Comparison of ENCODE assay signal across 8 mouse cellular contexts in genomic region chr13:47942368-47942787, GRCm38 (mm10).
DNase-seq lines count a peak whose midpoint lies in the region; ATAC-seq lines count a peak whose summit lies in the region.
"Had no signal": no experiment of that assay in that cellular context is flagged by ENCODE, and none has a peak within 500 bp of the region (broad histone marks: within the 10 kb centered on the region; RNA-seq: fewer than 3 reads in every experiment).

No protein-coding gene starts in this region.

- 0 out of 2 replicates have a peak, but pooled peaks cover 4% of the 10 kb centered on the region for H3K4me1 ChIP-seq in embryonic facial prominence, embryonic 12.5 days
- 0 out of 2 replicates have a peak, but pooled peaks cover 2% of the 10 kb centered on the region for H3K4me1 ChIP-seq in heart, embryonic 16.5 days (ENCODE audit: control insufficient read depth, insufficient read depth, low read length)
- 0 out of 2 replicates have a peak, but pooled peaks cover 4% of the 10 kb centered on the region for H3K4me1 ChIP-seq in stomach, embryonic 15.5 days
- H3K4me1 ChIP-seq: megakaryocyte, embryonic 14.5 days had no signal

- DNase-seq in kidney, postnatal 4 days = peak; percentile 10 to 17
- no peak for DNase-seq in kidney, postnatal 25 days
- DNase-seq in lung, postnatal 10 days = peak; percentile 33
- no peak for DNase-seq in spleen, adult 18-20 months

- no peak overlapping the region for H3K9ac ChIP-seq in embryonic facial prominence, embryonic 12.5 days
- no peak overlapping the region for H3K9ac ChIP-seq in heart, embryonic 16.5 days (ENCODE audit: low read length)
- H3K9ac ChIP-seq in stomach, embryonic 15.5 days = no peak overlapping the region

- H3K9me3 ChIP-seq in embryonic facial prominence, embryonic 12.5 days = no peaks in the 10 kb centered on the region
- H3K9me3 ChIP-seq in heart, embryonic 16.5 days (replicated peaks; ENCODE audit: control insufficient read depth, low read length) = no peaks in the 10 kb centered on the region
- H3K9me3 ChIP-seq in stomach, embryonic 15.5 days = no peaks in the 10 kb centered on the region

- 0 out of 2 replicates have a peak, but pooled peaks cover 6% of the 10 kb centered on the region for H3K27me3 ChIP-seq in embryonic facial prominence, embryonic 12.5 days
- H3K27me3 ChIP-seq in heart, embryonic 16.5 days (ENCODE audit: control insufficient read depth, insufficient read depth, low read length) = 0 out of 2 replicates have a peak, but pooled peaks cover 2% of the 10 kb centered on the region
- H3K27me3 ChIP-seq in stomach, embryonic 15.5 days (replicated peaks) = no peaks in the 10 kb centered on the region
- H3K27me3 ChIP-seq: megakaryocyte, embryonic 14.5 days had no signal

- H3K4me3 ChIP-seq in embryonic facial prominence, embryonic 12.5 days = 0 out of 2 replicates have a peak overlapping the region, but pooled peaks have one; percentile 1
- no peak overlapping the region for H3K4me3 ChIP-seq in heart, embryonic 16.5 days (ENCODE audit: low read length)
- no peak overlapping the region for H3K4me3 ChIP-seq in stomach, embryonic 15.5 days (replicated peaks)
- H3K4me3 ChIP-seq: megakaryocyte, embryonic 14.5 days had no signal

- WGBS in embryonic facial prominence, embryonic 12.5 days = 8% methylated on average over 8 of the region's 8 CpGs
- 17% methylated on average over 8 of the region's 8 CpGs for WGBS in heart, embryonic 16.5 days
- whole genome bisulfite sequencing in stomach, embryonic 15.5 days = 18% methylated on average over 8 of the region's 8 CpGs

- H3K4me2 ChIP-seq in embryonic facial prominence, embryonic 12.5 days (replicated peaks) = peak overlapping the region; percentile 38
- peak overlapping the region; percentile 24; the same call in 1 of the 2 replicates for H3K4me2 ChIP-seq in heart, embryonic 16.5 days (ENCODE audit: low read depth, low read length)
- 0 out of 2 replicates have a peak overlapping the region, but pooled peaks have one; percentile 14 for H3K4me2 ChIP-seq in stomach, embryonic 15.5 days

- no peak for ATAC-seq in embryonic facial prominence, embryonic 12.5 days (ENCODE audit: insufficient number of reproducible peaks, insufficient read depth, low FRiP score, low TSS enrichment)
- no peak for ATAC-seq in heart, embryonic 16.5 days (replicated peaks; ENCODE audit: extremely low read depth, insufficient read depth, low FRiP score)
- no peak for ATAC-seq in stomach, embryonic 15.5 days (ENCODE audit: insufficient read depth, low FRiP score, low read depth)

- no peaks in the 10 kb centered on the region for H3K36me3 ChIP-seq in embryonic facial prominence, embryonic 12.5 days
- no peaks in the 10 kb centered on the region for H3K36me3 ChIP-seq in heart, embryonic 16.5 days (ENCODE audit: control insufficient read depth, insufficient read depth)
- no peaks in the 10 kb centered on the region for H3K36me3 ChIP-seq in stomach, embryonic 15.5 days

- no peak overlapping the region for H3K27ac ChIP-seq in embryonic facial prominence, embryonic 12.5 days
- no peak overlapping the region for H3K27ac ChIP-seq in heart, embryonic 16.5 days (ENCODE audit: low read length)
- H3K27ac ChIP-seq in stomach, embryonic 15.5 days = no peak overlapping the region

Comparison
In these comparisons a context has a peak if more than half of its experiments do, and no peak if none do; other contexts are left out.
1. DNase-seq: peak in kidney, postnatal 4 days (2 of 2) and lung, postnatal 10 days (single experiment); none in kidney, postnatal 25 days (0 of 2) and spleen, adult 18-20 months (0 of 2).
2. Peak in every context shown above with its lines, with median percentiles within 50 percentile points of each other: H3K4me2 ChIP-seq.